Mouse (Mus musculus): ENCODE measurements at regions not wholly inside any gene's neighbourhood (a gene's known extent, or its start where the extent isn't known, plus 50 kb on each side); places are given as distances from the start of the nearest gene placed in this dataset.

DNA sequence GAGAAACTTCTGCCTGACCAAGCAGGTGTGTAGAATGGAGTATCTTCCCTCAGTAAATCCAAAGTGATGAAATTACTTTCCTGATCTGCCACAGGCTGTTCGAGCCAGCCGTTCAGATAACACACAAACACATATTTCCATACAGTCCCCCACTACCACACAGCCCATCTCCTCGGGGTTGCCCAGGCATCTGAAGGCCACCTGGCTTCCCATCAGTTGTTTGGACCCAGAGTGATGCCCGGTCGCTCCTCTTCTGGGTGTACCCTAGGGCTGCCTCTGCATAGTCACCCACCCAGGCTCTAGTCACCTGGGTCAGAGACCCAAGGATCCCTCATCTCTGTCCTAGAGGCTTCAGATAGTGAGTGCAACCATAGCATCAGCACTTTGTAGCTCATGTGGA is 107.9 kb downstream of the CK137956 start:
- DNase-seq, result no peak

DNA sequence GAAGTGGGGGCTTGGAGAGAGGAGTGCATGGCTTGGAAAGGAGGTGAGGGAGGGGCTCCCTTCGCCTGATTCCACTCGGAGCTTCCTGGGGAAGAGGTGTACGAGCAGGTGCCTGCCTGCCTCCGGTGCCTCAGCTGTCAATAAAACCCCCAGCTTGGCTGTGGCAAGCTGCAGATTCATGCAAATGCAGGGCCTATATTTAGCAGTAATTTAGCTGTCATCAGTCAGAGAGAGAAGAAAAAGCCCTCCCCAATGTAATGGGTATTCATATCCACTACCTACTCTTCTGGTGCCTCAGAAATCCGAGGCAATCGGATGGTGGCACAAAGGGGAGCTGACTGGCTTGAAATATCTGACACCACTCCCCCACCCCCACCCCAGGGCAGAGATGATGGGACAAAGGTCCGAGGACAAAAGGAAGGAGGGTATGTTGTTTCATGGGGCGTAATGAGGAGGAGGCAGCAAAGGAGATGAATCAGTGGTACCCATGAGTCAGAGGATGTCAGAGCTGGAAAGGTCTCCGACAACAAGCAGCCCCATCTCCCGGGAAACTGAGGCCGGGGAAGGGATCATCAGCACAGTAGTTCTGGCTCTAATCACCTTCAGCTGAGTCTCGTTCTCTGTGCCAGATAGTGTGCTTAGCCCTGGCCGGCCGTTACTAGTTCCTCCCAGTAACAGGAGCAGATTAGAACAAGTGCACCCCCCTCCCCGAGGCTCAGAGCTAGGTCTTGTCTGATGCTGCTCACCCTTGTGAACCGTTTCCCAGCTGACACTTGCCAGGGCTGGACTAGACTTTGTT is 109.2 kb downstream of the CK137956 start:
- DNase-seq, result no peak

DNA sequence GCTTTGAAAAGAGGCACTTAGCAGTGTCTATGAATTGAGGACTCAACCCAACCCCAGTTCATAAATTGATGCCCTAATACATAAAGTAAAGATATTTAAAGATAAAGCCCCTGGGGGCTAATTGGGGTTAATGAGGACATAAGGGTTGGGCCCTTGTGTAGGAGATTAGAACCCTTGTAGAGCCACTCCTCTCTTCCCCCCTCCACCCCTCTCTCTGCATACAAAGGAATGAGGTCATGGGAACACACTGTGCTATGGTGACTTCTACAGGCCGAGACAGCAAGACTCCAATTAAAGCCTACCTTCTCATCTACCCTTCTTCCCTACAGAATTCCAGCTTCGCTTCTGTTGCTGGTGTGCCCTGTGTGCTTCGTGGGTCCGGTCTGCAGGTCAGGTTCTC is 110.5 kb downstream of the CK137956 start:
- no peak for DNase-seq

DNA sequence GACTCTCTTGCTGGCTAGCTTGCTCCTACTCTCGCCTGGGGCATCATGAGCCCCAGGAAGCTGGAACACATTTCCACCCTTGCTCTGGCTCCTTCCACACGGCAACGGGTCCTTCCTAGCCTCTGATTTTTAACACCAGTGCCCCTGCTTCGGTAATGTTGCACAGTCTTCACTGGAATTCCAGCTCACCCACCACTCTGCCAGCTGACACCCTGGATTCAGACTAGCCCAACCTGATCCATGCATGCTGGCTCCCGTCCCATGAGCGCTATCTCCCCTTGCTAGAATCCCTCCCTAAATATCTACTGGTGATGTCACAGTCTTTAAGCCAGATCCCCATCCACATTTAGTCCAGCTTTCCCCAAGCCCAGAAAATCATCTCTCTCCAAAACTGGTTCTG is 111.2 kb downstream of the CK137956 start:
- no peak for DNase-seq

DNA sequence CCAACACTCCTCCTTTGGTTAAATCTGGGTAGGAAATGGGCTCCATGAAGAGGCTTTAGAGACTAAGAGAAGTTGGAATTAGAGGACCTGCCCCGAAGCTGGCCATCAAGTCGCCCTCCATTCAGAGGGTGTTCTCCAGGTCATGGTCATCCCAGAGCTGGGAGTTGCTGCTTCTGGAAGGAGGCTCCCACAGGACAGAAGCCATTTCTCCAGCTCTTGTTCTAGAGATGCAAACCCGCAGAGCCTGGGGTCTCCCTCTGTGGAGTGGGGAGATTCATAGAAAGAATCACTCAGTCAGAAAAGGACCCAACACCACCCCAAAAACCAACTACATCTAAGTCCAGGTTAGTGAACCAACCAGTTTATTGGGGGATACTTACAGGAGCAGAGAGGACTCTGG is 112.2 kb downstream of the CK137956 start:
- DNase-seq, result no peak

DNA sequence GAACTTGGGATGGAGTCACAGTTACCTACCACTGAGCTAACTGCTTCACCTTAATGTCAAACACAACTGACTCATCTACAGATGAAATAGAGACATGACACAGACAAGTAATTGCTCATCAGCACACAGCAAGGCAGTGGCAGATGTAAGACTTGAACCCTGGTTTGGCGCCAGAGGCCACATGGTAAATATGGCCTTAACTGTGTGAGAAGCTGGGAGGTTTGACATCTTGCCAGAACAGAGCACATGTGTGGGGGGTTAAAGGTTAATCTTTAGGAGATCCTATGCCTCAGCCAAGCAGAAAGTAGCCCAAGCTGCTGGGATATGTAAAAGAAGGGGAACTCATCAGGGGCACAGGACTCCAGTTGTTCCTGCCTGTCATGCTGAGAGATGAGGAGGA is 114.9 kb downstream of the CK137956 start:
- DNase-seq, result no peak

DNA sequence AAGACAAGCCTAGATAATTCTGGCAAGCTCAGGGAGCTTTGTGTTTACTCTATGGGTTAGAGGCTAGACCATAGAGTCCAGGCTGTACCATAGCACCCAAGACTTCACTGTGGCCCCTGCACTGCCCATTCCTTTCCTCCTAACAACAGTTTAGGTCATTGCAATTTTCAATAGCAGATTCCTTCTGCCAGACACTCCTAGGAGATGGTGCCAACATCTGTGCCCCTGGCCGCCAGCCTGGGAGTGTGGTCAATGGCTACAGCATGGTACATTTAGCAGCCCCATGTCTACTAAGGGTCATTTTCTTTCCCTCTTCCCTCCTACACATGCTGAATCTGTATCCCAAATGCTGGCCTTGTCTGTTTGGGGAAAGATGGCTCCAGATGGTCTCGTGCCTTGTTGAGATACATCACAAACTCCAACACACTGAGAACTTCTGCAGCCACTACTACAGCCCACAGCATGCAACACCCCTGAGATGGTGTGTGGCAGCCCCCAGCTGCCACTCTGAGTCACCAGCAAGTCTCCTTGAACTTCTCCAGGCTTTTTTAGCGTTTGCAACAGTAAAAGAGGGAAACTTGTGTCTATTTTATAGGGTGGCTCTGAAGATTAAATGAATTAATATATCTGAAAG is 115.9 kb downstream of the CK137956 start:
- DNase-seq, result peak; percentile 16

DNA sequence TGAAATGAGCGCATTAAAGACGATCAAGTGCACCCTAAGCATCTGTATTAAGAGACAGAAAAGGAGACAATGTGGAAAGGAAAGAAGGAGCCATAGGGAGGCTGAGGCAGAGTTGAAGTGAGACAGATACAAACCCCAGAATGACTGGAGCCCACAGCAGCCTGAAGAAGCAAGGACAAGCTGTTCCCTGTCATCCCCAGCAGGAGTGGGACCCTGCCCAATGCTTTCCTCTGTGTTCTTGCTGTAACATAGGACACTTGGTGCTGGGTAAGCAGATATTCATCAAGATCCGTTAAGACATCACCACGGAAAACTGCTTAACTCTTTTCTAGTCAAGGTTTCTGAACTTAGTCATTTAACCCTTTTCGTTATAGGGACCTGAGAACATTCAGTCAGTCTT is 121.4 kb downstream of the CK137956 start:
- DNase-seq, result no peak

DNA sequence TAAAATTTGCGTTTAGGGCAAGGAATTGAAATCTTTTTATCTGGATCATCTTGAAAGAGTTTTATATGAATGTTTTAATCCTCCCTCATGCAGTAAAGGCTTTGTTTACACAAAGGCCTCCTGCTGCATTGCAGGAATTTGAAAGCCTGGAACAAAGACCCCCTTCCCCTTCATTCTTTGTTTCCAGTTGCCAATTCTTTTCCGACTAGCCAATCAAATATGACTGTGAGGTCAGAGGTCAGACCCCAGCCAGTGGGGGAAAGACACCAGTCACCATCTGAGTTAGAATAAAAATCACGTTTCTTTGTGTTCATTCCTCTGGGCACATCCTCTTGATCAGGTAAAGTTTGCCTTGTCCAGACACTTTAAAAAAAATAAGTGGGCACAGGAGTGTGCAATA is 124.4 kb downstream of the CK137956 start:
- DNase-seq, result no peak

DNA sequence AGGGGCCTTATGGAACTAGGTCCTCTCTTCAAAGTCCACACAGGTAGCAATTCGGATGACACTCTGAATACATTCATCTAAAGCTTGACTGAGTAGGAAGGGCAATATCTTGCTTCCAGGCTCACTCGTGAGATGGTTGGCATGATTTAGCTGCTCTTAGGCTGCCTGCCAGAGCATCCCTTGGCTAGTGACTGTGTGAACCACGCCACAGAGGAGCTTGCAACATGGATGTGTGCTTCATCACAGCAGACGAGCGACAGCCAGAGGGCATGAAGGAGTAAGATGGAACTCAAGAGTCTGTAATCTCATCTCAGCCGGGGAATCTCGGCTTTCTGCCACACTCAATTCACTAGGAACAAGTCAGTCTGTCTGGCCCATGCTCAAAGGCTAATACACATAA is 127.3 kb downstream of the CK137956 start:
- no peak for DNase-seq

DNA sequence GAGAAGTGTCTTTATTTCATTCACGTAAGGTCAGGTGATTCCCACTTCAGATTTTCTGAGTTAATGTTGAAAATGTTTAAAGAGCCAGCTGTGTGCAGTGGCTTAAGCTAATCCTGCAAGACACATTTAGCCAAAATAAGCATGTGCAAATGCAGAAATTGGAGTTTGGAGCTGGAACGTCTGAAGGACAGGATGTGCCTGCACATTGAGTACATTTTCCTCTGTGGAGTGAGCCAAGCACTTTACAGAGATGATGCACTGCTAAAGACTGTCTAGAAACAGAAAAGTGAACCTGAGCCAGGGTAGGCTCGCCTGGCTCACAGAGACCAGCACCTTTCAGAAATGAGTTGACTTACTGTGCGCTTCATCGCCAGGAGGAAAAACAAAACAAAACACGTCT is 137.1 kb downstream of the CK137956 start:
- no peak for DNase-seq

DNA sequence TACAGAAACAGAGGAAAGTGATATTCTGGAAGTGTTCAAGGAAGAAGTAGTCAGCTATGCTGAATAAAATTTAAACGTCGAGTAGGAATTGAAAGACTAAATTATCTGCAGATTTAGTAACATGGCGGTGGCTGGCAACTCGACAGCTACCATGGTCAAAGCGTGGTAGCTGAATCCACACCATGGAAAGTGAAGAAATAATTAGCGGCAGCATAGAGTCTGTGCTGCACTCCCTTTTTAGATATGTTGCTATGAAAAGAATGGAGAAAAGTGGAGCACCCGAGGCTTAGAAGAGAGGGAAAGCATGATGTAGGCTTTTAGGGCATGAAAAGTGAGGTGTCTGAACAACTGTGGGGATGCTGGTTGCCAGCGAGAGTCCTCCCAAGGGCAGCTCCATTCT is 143.8 kb downstream of the CK137956 start:
- no peak for DNase-seq

DNA sequence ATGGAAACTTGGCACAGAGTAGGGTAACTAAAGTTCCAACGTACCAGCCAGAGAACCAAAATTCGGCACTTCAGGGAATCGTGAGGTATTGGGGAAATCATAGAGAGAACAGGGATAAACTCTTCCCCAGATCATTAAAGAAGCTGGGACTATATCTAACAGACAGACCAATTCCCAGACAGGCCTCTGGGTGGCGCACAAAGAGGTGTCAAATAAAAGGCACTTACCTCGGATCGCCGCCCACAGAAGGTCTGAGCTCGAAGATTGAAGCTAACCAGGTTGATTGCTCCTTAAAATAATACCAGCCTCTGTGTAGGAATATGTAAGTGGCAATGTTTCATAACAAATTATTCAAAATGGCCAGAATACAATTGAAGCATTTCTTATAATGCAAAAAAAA is 151.2 kb downstream of the CK137956 start:
- DNase-seq, result no peak

DNA sequence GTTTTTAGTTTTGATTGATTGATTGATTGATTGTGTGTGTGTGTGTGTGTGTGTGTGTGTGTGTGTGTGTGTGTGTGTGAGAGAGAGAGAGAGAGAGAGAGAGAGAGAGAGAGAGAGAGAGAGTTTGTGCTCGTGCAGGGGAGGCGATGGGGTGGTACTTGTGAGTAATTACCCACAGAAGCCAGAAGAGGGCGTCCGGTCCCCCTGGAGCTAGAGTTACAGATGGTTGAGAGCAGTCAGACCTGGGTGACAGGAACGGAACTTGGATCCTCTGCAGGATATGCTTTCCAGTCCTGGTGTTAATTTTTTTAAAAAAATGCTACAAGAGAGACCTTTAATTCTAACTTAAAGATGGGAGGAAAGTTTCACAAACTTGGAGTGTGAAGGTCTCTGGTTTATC is 151.7 kb downstream of the CK137956 start:
- DNase-seq, result no peak

DNA sequence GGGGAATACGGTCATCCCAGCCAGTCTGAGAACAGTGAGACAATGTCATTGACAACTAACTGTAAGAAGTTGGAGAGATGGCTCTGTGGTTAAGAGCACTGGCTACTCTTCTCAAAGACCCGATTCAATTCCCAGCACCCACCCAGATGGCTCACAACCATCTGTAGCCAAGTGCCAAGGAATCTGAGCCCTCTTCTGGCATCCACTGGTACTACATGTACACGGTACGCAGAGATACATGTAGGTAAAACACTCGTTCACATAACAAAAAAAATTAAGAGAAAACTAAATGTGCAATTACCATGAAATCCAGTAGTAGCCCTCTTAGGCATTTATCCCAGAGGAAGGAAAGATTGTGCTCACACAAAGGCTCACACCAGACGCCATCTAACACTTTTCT is 156.1 kb downstream of the CK137956 start:
- no peak for DNase-seq

DNA sequence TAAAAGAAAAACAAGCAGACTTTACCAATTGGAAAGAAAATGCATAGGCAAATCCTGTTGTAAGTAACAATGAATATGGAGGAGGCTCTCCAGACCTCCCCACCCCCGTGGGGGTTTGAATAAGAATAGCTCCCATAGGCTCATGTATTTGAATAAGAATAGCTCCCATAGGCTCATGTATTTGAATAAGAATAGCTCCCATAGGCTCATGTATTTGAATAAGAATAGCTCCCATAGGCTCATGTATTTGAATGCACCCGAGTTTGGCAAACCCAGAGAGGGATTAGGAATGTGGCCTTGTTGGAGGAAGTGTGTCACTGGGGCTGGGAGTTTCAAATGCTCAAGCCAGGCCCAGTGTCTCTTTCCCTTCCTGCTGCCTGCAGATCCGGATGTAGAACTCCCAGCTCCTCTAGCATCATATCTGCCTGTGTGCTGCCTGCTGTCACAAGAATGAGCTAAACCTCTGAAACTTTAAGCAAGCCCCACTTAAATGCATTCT is 158.7 kb downstream of the CK137956 start:
- no peak for DNase-seq

DNA sequence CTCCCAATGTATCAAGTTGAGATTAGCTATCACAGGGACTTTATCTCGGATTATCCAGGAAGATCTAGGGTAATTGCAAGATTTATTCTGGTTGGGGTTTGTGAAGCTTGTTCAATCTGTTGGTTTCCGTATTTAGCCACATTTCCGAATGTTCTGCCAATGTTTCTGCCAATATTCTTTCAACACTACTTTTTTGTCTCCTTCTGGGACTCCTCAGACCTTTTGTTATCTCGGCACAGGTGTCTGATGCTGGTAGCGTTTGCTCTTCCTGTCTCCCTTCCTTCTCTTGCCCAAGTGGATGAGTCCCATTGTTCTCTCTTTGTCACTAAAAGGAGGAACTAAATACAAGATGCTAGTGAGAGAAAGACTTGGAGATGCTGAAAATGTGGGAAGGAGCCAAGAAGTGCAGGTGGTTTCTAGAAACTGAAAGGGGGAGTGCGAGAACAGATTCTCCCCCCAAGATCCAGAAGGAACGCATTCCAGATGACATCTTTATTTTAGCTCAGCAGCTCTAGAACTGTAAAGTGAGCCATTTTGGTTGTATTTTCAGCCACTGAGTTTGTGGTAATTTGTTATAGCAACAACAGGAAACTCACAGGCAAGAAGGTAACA is 159.7 kb downstream of the CK137956 start:
- DNase-seq, result no peak

DNA sequence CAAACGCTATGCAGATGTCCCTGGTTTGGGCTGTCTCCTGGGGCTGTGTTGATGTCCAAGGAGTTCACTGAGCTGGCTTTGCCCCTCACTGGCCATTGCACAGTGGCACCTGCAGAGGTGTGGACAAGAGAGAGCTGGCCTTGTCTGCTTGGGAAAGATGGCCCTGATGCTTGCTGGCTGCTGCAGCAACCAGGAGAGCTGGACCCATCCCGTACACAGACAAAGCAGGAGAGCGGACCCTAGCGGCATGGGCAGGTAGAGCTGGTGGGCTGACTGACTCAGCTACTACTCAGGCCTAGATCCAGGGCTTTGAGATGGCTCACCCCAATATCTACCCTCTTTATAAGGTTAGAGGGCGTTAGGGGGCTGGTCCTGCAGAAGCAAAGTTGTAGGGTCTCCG is 161.7 kb downstream of the CK137956 start:
- DNase-seq, result no peak

DNA sequence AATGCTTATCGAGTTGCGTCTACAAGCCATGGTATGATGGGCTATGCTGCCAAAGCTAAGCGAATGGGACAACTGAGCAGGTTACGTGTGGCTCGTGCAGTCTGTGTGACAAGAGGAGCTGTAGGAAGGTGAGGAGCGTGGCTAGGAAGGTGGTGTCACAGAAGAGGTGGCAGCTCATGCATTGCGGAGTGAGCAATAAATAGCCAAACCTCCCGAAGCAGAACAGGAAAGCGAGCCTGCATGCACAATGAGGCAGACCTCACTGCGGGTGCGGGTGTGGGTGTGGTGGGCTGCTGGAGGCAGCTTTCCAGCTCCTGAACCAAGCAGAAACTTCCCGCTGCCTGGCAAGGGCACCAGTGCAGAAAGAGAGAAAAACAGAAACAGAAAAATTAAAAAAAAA is 181.5 kb downstream of the CK137956 start:
- DNase-seq, result no peak

DNA sequence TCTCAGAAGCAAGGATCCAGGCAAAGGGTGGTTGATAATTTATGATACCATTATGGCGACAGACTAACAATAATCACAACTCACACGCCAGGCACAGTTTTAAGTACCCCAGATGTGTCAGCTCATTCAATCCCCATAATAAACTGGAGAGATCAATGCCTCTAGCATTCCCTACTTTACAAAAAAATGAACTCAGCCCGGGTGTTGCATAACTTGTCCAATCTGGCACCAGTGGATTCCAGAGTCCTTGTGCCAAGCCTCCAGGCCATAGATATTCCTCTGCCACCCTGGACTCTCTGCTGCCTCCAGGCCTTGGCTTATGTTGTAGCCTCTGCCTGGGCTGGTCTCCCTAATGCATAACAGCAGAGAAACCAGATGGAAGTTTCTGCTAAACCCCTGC is 185.0 kb downstream of the CK137956 start:
- no peak for DNase-seq

DNA sequence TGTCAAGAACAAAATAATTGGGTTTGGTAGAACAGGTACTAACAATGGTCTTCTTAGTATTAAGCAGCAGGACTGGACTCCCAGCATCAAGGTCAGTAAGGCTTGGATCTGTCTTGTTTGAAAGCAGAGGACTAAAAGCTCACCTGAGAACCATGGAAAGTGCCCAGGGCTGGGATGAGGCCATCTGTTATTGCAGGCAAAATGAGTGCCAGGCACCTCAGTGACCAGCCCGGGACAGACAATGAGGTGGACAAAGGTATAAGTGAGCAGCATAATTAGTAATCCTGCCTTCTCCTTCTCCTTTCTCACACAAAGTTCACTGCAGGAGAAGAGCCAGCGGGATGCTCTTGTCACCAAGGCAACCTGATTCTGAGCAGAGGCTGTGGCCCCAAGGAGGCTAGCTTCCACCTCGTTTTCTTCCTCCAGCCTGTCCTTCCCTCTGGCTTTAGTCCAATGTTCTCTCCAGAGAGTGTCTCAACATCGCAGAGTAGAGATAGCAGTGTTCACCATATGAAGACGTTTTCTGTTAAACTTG is 198.7 kb downstream of the CK137956 start:
- no peak for DNase-seq

DNA sequence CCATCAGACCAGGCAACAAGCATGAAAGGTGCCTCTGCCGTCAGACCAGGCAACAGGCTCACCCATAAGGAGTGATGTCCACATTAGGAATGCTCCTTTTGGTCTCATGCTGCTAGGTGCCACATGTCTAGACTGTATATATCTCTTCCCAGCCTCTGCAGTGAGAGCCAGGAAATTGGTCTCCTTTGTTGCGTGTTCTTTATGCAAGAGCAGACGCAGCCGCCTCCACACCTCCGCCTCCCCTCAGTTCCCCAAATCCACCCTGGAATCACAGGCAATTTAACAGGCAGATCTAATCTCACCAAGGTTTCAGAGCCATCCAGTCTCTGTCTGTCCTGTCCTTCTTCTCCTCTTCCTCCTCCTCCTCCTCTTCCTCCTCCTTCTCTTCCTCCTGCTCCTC is 207.0 kb downstream of the CK137956 start:
- DNase-seq, result no peak

DNA sequence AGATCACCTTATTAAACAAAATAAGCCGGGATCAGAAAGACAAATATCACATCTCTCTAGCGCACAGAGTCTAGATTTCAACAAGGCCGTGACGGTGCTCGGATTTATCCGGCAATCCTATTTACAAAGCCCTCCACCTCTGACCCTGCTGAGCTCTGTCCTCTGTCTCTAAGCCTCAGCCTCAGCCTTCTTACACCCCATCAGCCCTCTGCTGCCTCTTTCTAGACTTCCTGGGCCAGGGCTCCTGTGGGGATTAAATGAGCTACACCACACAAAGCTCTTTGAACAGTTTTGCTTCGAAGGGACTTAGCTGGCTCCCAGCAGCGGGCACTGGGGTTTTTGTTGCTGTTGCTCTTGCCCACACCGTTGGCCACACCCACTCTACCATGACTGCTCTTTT is 211.8 kb downstream of the CK137956 start:
- DNase-seq, result no peak
